Mouse (Mus musculus) testis, postnatal 14 days (tissue): ENCODE measurements around the gene Cdh7.
"Not testable (repeated sequence)": the region's sequence is repeated elsewhere in the genome, so short reads cannot be mapped to it uniquely, and the experiment has no call there.

Source experiments
- DNase-seq: peaks from one replicate; pipeline ENCODE4 v3.0.0; 2021; ENCODE audit warnings: low spot score

Gene Cdh7

GRCm38 (mm10) chr1:109982064-109982808, at the start of gene Cdh7:
Gene Cdh7, plus strand, starts transcription at chr1:109982431.
- DNase-seq = peak; percentile 6

- no peak for DNase-seq
Measured at GRCm38 (mm10) chr1:109932674-109933073, 49.6 kb upstream of the Cdh7 start.

- DNase-seq = no peak
Measured at GRCm38 (mm10) chr1:109948571-109948970, 33.7 kb upstream of the Cdh7 start.

GRCm38 (mm10) chr1:109971721-109972425, 10.4 kb upstream of the Cdh7 start:
- DNase-seq = no peak

GRCm38 (mm10) chr1:109972426-109973015, 9.7 kb upstream of the Cdh7 start:
- DNase-seq = no peak

GRCm38 (mm10) chr1:109982809-109983536, 742 bp downstream of the Cdh7 start:
- DNase-seq = peak; percentile 3

GRCm38 (mm10) chr1:109983537-109983912, 1.3 kb downstream of the Cdh7 start:
- DNase-seq = no peak

GRCm38 (mm10) chr1:109984776-109985175, 2.5 kb downstream of the Cdh7 start:
- no peak for DNase-seq

- no peak for DNase-seq
Measured at GRCm38 (mm10) chr1:109985468-109985867, 3.2 kb downstream of the Cdh7 start.

GRCm38 (mm10) chr1:109989541-109989940, 7.3 kb downstream of the Cdh7 start:
- no peak for DNase-seq

GRCm38 (mm10) chr1:109993906-109994305, 11.7 kb downstream of the Cdh7 start:
- DNase-seq = no peak

GRCm38 (mm10) chr1:110004451-110004850, 22.2 kb downstream of the Cdh7 start:
- no peak for DNase-seq

- DNase-seq = no peak
Measured at GRCm38 (mm10) chr1:110005038-110005437, 22.8 kb downstream of the Cdh7 start.

GRCm38 (mm10) chr1:110012153-110012552, 29.9 kb downstream of the Cdh7 start:
- no peak for DNase-seq

GRCm38 (mm10) chr1:110056317-110056716, 74.1 kb downstream of the Cdh7 start:
- DNase-seq = no peak

- no peak for DNase-seq
Measured at GRCm38 (mm10) chr1:110067405-110067804, 85.2 kb downstream of the Cdh7 start.

- DNase-seq = no peak
Measured at GRCm38 (mm10) chr1:110078471-110078870, 96.2 kb downstream of the Cdh7 start.

GRCm38 (mm10) chr1:110118071-110118470, 135.8 kb downstream of the Cdh7 start:
- no peak for DNase-seq

- DNase-seq = no peak
Measured at GRCm38 (mm10) chr1:110118862-110119261, 136.6 kb downstream of the Cdh7 start.

- not testable (repeated sequence) for DNase-seq
Measured at GRCm38 (mm10) chr1:110171459-110171858, 189.2 kb downstream of the Cdh7 start.
